Mouse (Mus musculus): ENCODE data around the gene Cfap206.

Cfap206 gene

GRCm38 (mm10) chr4:34667923-34668322 is 62.1 kb downstream of the Cfap206 start:
- DNase-seq: no peak

DNA sequence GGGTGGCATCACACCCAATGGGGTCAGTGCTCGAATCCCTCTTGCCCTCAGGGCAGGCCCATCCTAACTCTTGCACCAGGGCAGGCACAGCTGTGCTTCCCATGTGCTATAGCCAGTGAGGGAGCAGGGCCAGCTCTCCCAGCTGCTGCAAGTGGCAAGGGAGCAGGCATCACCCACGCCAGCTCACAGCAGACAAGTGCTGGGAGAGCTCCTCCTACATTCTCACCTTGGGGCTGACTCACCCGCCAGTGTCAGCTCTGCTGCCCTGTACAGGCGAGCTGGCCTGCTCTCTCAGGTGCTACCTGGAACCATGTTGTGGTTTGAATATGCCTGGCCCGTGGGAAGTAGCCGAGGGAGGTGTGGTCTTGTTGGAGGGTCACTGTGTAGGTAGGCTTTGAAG is 68.1 kb downstream of the Cfap206 start:
- no peak for DNase-seq

DNA sequence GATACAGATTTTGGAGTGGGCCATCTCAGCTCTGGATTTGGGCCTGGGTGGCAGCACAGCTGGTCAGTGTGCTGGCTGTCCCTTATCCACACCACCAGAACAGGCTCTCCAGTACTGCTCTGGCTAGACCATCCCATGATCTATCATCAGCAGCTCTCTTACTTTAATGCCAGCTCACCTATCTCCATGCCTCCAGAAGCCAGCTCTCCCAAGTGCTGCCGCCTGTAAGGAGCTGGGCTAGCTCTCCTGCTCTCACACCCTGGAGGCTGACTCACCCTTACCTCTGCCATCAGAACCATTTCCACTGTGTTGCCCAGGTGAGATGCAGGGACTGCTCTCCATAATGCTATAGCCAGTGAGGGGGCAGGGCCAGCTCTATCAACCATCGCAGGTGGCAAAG is 68.5 kb downstream of the Cfap206 start:
- no peak for DNase-seq

DNA sequence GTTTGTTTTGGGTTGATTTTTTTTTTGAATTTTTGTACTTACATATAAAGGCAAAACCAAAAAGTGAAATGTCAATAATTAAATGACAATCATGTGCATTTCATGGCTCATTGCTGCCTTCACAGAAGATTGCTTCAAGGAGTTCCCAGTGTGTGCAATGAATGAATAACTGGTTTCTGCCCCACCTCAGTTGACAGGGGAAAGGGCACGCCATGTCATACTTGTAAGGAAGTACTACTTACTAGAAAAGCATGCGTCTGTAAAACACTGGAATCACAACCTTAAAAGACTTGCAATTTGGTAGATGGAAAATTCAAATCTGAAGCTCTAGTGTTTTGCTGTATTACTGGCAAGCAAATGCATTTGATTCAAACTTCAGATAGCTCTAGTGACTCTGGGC is 71.0 kb downstream of the Cfap206 start:
- no peak for DNase-seq

DNA sequence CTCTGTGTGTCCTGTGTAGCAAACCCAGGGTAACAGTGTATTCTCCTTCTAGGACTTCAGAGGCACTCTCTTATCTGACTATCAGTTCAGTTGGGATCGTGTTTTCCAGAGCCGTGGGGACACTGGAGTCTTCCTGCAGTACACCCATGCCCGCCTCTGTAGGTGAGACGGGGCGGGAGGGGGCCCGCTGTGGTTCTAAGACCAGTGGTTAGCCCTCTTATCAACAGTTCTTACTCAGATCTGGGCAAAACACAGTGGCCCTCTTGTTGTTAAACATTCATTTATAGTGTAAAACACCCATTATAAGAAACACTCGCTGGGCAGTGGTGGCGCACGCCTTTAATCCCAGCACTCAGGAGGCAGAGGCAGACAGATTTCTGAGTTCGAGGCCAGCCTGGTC is 73.9 kb downstream of the Cfap206 start:
- no peak for DNase-seq

DNA sequence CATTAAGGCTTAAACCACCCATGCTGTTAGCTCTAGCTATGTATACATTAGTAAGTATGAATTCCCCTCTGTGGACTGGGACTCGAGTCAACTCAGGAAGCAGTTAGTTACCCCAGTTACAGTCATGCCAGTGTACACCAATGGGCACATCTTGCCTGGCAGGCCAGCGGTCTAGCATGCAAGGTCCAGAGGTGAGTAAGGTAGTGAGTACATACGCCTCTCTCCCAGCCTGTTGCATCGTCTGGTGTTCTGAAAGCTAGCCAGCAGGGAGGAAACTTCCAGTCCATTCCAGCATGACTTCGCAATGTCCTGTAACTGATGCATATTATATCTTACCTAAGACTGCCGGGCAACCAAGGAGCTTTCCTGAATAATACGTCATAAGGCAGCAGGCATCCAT is 76.8 kb downstream of the Cfap206 start:
- no peak for DNase-seq

GRCm38 (mm10) chr4:34644779-34645178 is 85.2 kb downstream of the Cfap206 start:
- DNase-seq: no peak

GRCm38 (mm10) chr4:34640731-34641130 is 89.3 kb downstream of the Cfap206 start:
- no peak for DNase-seq

DNA sequence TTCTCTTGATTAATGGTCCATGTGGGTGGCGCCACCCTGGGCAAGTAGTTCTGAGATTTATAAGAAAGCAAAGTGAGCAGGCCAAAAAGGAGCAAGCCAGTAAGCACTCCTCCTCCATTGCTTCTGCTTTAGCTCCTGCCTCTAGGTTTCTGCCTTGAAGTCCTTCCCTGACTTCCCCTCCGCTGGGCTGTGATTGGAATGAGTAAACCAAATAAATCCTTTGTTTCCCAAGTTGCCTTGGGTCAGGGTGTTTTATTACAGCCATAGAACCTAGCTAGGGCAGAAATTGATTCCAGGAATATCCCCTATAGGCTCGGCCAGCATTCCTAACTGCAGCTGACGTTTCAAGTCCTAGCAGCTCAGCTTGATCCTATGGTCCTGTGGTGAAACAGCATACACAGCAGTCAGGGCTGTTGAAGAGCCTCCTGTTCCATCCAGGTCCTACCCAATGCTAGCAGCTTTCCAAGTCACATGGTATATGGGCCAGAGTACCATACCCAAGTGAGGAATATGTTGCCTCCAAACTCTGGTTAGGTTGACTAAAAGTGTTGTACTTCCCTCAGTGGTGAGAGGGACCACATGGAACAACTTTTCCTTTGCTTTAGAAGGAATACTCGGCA is 90.2 kb downstream of the Cfap206 start:
- no peak for DNase-seq
